Mouse (Mus musculus) intestine, embryonic 16.5 days (tissue): ENCODE results near the gene Rchy1. TPM values are rescaled to one million over a fixed set of nuclear protein-coding genes. Genes with fewer than 3 reads are reported as not detected.

Source experiments
- ATAC-seq: fragments of 200-750 bp; cut with Nextera tagmentation; 2 replicates; pipeline ENCODE4 v1.8.0; 2017; ENCODE audit warnings: moderate TSS enrichment, moderate library complexity
- H3K27ac ChIP-seq: fragments of 300-500 bp; sonication (generic); 2 replicates; pipeline ENCODE4 v1.5.1; 2014; ENCODE audit warnings: mild to moderate bottlenecking, low read length
- H3K27me3 ChIP-seq: fragments of 300-500 bp; sonication (generic); replicated peaks from 2 replicates; pipeline ENCODE4 v1.6.1; 2014; ENCODE audit warnings: low read length, control low read depth, mixed read lengths; ENCODE audit not compliant: control insufficient read depth, insufficient read depth
- H3K36me3 ChIP-seq: fragments of 300-500 bp; sonication (generic); 2 replicates; pipeline ENCODE4 v1.6.1; 2014; ENCODE audit warnings: low read length, control low read depth; ENCODE audit not compliant: control insufficient read depth, insufficient read depth
- H3K4me1 ChIP-seq: fragments of 300-500 bp; sonication (generic); 2 replicates; pipeline ENCODE4 v1.6.1; 2014; ENCODE audit warnings: low read length, control low read depth, mixed read lengths; ENCODE audit not compliant: control insufficient read depth, insufficient read depth
- H3K4me2 ChIP-seq: fragments of 300-500 bp; sonication (generic); 2 replicates; pipeline ENCODE4 v1.6.1; 2014; ENCODE audit warnings: low read depth, low read length, control low read depth
- H3K4me3 ChIP-seq: fragments of 300-500 bp; sonication (generic); 2 replicates; pipeline ENCODE4 v1.5.1; 2014; ENCODE audit warnings: mild to moderate bottlenecking, low read length
- H3K9ac ChIP-seq: fragments of 300-500 bp; sonication (generic); 2 replicates; pipeline ENCODE4 v1.6.1; 2014; ENCODE audit warnings: low read depth, low read length
- H3K9me3 ChIP-seq: fragments of 300-500 bp; sonication (generic); 2 replicates; pipeline ENCODE4 v1.6.1; 2016; ENCODE audit warnings: low read length, control low read depth; ENCODE audit not compliant: control insufficient read depth
- WGBS: fragments of 180-500 bp; shearing (Covaris S2); extraction: QIAGEN DNeasy Blood & Tissue Kit; methylation state at CpG from one replicate; pipeline ENCODE4 v1.1.7; 2014; 5-methylcytosine and 5-hydroxymethylcytosine counted together
- polyA plus RNA-seq: library from polyadenylated mRNA; unstranded; fragments of >200 nt; fragmentation: Nextera tagmentation; extraction: Ambion mirVana; gene quantifications from 2 replicates; pipeline ENCODE4 v1.2.1, GENCODE M21; 2015

The Rchy1 gene
- polyA plus RNA-seq, 1 experiment from 2014 or later = 77.3 TPM

DNA sequence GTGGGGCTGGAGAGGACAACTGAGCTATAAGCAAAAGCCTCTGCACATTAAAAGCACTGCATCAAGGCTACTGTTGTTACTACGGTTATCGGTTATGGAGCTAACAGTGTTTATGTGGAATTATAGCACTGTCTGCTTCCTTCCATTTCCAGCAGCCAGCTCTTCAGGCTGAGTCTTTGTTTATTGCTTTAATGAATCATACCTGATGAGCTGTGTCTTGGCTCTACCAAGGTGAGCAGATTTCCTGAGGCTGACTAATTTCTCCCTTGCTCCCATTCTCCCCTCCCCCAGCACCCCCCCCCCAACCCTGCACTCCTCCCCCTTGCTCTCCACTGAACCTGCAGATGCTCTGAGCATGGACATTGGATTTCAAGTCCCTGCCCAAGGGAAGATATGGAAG is 24.9 kb upstream of the Rchy1 start:
- WGBS = 81% methylated on average over 2 of the region's 2 CpGs
- Histone ChIP-seq H3K4me1 (no peaks in the 10 kb centered on the region), H3K27ac (no peak overlapping the region), H3K4me2 (no peak overlapping the region), H3K9ac (no peak overlapping the region), H3K36me3 (no peaks in the 10 kb centered on the region), H3K9me3 (no peaks in the 10 kb centered on the region), H3K4me3 (no peak overlapping the region), H3K27me3 (no peaks in the 10 kb centered on the region)
- ATAC-seq = no peak

DNA sequence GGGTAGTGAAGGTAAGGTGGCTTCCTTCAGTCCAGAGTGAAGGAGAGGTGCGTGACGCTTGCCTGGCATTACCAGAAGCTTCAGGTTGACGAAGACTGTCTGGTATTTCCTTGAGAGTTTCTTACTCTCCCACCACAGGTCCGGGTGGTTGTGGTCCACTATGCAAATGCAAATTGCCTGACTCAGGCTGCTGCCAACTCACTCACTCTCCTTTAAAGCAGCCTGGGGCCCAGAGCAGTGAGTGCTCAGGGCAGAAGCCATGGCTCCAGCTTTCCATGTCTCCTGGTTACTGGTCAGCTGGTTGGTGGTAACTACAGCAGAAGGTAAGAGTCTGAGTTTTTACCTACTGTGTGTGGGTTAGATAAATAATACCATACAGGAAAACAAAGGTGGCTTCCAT is 24.4 kb upstream of the Rchy1 start, which contains the start of gene Odaph:
Odaph (plus strand) TSS at position 240 of the 400 bp plus-strand sequence.
- no peak within 1 kb of the TSS for H3K27ac ChIP-seq
- ATAC-seq = no peak
- H3K9ac ChIP-seq = no peak within 1 kb of the TSS
- no peaks in the 10 kb centered on the region for H3K4me1 ChIP-seq
- H3K36me3 ChIP-seq = no peaks in the 10 kb centered on the region
- no peak within 1 kb of the TSS for H3K4me2 ChIP-seq
- no peaks in the 10 kb centered on the region for H3K27me3 ChIP-seq
- no peak within 1 kb of the TSS for H3K4me3 ChIP-seq
- no peaks in the 10 kb centered on the region for H3K9me3 ChIP-seq
- 74% methylated on average over 4 of the region's 4 CpGs for WGBS

DNA sequence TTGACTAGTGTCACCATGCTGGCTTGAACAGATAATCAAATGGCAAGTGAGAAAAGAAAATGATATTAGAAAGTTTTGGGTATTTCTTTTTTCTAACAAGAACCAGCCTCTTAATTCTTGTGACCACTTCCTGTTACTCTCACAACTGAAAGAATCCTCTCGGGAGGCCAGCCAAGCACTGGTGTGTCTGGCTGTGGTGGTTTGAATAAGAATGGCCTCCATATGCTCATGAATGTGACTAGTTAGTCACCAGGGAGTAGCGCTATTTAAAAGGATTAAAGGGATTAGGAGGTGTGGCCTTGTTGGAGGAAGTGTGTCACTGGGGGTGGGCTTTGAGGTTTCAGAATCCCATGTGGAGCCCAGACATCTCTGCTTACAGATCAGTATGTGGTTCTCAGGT is 22.9 kb upstream of the Rchy1 start:
- Histone ChIP-seq H3K9me3 (no peaks in the 10 kb centered on the region), H3K4me2 (no peak overlapping the region), H3K4me3 (no peak overlapping the region), H3K4me1 (no peaks in the 10 kb centered on the region), H3K9ac (no peak overlapping the region), H3K36me3 (no peaks in the 10 kb centered on the region), H3K27me3 (no peaks in the 10 kb centered on the region), H3K27ac (no peak overlapping the region)
- no peak for ATAC-seq
- WGBS = 70% methylated on average over 2 of the region's 2 CpGs

DNA sequence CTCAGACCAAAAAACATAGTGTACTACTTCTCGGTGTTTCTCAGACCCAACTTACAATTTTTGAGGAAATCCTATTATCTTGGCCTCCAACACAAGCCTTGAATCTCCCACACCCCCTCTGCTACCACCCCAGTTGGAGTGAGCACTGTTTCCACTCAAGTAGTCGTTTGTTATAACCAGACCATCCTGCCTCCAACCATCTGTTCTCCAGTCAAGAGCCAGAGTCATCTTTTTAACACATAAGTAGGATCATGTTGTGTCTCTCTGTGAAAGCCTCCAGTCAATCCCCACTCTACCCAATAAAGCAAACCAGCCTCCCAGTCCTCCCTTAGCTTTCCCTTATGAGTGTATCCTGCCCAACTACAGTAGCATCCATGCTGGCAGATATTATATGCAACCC is 20.6 kb upstream of the Rchy1 start:
- H3K27me3 ChIP-seq = no peaks in the 10 kb centered on the region
- H3K4me1 ChIP-seq = no peaks in the 10 kb centered on the region
- H3K27ac ChIP-seq = no peak overlapping the region
- no peak for ATAC-seq
- 72% methylated on average over 2 of the region's 2 CpGs for WGBS
- no peak overlapping the region for H3K4me3 ChIP-seq
- no peak overlapping the region for H3K4me2 ChIP-seq
- no peaks in the 10 kb centered on the region for H3K9me3 ChIP-seq
- no peaks in the 10 kb centered on the region for H3K36me3 ChIP-seq
- H3K9ac ChIP-seq = no peak overlapping the region

DNA sequence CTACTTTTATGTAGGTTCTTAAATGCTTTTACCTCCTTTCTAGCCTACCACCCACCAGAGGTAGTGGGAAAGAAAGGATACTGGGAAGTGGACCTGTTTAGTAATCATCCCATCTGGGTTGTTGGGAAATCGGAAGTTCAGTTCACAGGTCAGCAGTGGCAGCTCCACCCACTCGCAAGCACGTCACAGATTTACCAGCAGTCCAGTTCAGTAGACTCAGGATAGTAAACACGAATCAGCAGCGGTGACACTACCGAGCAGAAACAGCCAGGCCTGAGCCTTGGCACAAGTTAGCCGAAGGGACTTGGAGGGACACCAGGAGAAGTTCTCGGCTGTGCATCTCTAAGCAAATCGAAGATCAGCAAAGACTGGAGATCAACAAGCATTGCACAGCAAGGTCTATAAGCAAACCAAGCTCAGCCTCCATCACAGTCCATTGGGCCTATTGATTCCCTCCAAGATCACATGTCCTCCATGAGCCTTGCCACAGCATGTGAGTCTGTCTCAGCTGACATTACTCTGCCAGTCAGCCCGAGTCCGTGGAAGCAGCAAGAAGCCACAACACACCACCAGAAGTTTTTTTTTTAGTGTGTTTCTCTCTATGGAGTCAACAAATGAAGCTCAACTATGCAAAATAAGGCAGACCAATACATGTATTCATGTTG is 18.4 kb upstream of the Rchy1 start:
- H3K36me3 ChIP-seq = no peaks in the 10 kb centered on the region
- no peaks in the 10 kb centered on the region for H3K27me3 ChIP-seq
- WGBS = 90% methylated on average over 11 of the region's 11 CpGs

DNA sequence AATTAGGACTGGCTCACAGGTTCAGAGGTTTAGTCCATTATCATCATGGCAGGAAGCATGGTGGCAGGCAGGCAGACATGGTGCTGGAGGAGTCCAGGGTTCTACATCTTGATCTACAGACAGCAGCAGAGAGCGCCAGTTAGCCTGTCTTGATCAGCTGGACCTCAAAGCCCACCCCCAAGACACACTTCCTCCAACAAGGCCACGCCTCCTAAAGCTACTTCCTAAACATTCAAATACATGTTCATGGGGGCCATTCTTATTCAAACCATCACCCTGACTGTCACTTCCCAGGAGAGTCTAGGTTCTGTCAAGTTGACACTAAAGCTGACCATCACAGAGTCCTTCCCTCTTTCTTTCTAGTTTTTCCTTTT is 14.5 kb upstream of the Rchy1 start:
- H3K4me1 ChIP-seq = no peaks in the 10 kb centered on the region
- ATAC-seq = no peak
- no peak overlapping the region for H3K4me2 ChIP-seq
- no peak overlapping the region for H3K4me3 ChIP-seq
- H3K27me3 ChIP-seq = no peaks in the 10 kb centered on the region
- H3K9ac ChIP-seq = no peak overlapping the region
- no peak overlapping the region for H3K27ac ChIP-seq
- no peaks in the 10 kb centered on the region for H3K9me3 ChIP-seq
- H3K36me3 ChIP-seq = no peaks in the 10 kb centered on the region
- 84% methylated on average over 2 of the region's 2 CpGs for WGBS

More for the DNA sequence above, 18.4 kb upstream of the Rchy1 start:
- H3K27ac ChIP-seq = no peak overlapping the region
- no peak overlapping the region for H3K4me3 ChIP-seq
- no peak overlapping the region for H3K9ac ChIP-seq
- H3K9me3 ChIP-seq = no peaks in the 10 kb centered on the region
- ATAC-seq = no peak
- H3K4me1 ChIP-seq = no peaks in the 10 kb centered on the region
- H3K4me2 ChIP-seq = no peak overlapping the region

DNA sequence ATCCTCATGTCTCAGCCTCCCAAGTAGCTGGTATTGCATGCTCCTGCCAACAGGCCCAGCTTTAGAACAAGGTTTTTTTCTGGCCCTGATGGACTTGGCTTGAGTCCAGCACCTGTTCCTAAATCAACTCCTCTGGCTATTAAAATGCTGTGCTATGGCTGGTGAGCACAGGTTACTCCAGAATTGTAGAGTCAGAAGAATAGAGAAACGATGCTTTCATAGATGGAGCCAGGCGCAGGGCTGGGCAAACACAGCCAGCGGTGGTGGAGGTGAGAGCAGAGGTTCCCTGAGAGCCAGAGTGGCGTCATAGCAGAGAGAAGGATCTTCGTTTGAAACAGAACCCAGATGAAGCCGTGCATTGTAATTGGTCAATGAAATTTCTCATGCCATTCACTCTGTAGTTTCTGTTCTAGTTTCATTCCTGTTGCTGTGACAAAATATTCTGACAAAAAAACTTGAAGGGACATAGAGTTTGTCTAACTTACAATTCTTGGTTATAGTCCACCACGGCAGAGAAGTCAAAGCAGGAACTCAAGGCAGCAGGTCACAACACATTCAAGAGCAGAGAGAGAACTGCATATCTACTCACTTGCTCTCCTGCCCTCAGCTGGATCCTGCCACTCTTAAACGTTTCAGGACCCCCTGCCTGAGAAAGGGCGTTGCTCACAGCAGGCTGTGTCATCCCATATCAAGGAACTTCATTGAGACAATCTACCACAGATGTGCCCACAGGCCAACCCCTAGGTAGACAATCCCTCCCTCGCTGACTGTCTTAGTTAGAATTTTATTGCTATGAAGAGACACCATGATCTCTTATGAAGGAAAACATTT is 13.9 kb upstream of the Rchy1 start:
- H3K9ac ChIP-seq = no peak overlapping the region
- H3K4me1 ChIP-seq = no peaks in the 10 kb centered on the region
- H3K4me3 ChIP-seq = no peak overlapping the region
- H3K9me3 ChIP-seq = no peaks in the 10 kb centered on the region
- H3K27me3 ChIP-seq = no peaks in the 10 kb centered on the region
- no peak for ATAC-seq
- H3K27ac ChIP-seq = no peak overlapping the region
- WGBS = 79% methylated on average over 10 of the region's 10 CpGs
- H3K4me2 ChIP-seq = no peak overlapping the region
- no peaks in the 10 kb centered on the region for H3K36me3 ChIP-seq

DNA sequence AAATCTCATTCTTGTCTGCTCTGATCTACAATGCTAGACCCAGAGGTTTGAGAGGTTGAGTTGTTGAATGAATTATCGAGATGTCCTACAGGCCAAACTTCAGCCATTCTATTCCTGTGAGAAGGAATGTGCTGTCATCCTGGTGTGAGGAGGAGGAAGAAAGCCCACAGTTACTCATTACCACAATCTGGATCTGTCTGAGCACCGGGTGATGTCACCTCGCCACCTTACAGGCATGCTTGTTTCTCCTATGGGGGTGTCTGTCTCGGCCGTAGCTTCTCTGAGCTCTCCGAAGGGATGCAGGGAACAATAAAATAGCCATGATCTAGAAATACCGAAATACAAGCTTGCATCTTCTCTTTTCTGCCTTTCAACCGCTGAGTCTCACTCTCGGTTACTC is 12.9 kb upstream of the Rchy1 start:
- Histone ChIP-seq H3K27ac (no peak overlapping the region), H3K4me2 (no peak overlapping the region), H3K9me3 (no peaks in the 10 kb centered on the region), H3K4me3 (no peak overlapping the region), H3K36me3 (no peaks in the 10 kb centered on the region), H3K27me3 (no peaks in the 10 kb centered on the region), H3K4me1 (no peaks in the 10 kb centered on the region), H3K9ac (no peak overlapping the region)
- WGBS = 88% methylated on average over 9 of the region's 9 CpGs
- ATAC-seq = no peak

DNA sequence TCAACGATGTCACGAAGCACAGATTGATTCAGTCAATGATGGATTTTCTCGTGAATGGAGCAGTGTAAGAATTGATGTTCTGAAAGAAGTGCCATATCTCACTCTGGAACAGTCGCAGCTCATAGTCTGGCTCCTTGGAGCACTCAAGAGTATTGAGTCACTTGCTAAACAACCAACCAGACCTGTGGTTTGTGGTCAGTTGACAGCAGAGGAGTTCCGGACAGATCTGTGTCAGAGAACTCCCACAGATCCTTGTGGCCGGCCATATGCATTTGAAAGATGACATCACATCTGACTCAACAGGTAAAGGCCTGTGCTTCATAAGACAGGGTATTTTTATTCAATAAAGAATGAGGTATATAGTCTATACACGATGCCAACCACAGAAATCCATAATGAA is 11.1 kb upstream of the Rchy1 start:
- no peak for ATAC-seq
- Histone ChIP-seq H3K9ac (no peak overlapping the region), H3K27me3 (no peaks in the 10 kb centered on the region), H3K27ac (no peak overlapping the region), H3K4me3 (no peak overlapping the region), H3K9me3 (no peaks in the 10 kb centered on the region), H3K36me3 (no peaks in the 10 kb centered on the region), H3K4me2 (no peak overlapping the region), H3K4me1 (no peaks in the 10 kb centered on the region)
- 90% methylated on average over 7 of the region's 7 CpGs for WGBS
